Mouse (Mus musculus): ENCODE data around the gene Neurod6.

- TF ChIP-seq CTCF (IDR thresholded peaks at IDR 0.05; ENCODE audit: control insufficient read depth, insufficient read depth, insufficient read length), result no peak
- no peak for TF ChIP-seq CEBPB (IDR thresholded peaks at IDR 0.05; ENCODE audit: low read depth)
- no peak for TF ChIP-seq USF1 (IDR thresholded peaks at IDR 0.05; ENCODE audit: low read depth)
- TF ChIP-seq MAX (IDR thresholded peaks at IDR 0.05), result no peak
- no peak for TF ChIP-seq MYOG (IDR thresholded peaks at IDR 0.05; ENCODE audit: control insufficient read depth, extremely low read depth, insufficient read length)
- TF ChIP-seq MYOD1 (IDR thresholded peaks at IDR 0.05; ENCODE audit: control insufficient read depth, insufficient read length, low read depth), result no peak
- TF ChIP-seq FOSL1 (IDR thresholded peaks at IDR 0.05; ENCODE audit: insufficient read depth, low read length, poor library complexity, severe bottlenecking), result no peak
Observed at GRCm38 (mm10) chr6:55704759-55705104, 23.7 kb upstream of the Neurod6 start.
